Mouse (Mus musculus) liver, postnatal 0 days (tissue): ENCODE results near the gene Tars. TPM values are rescaled to one million over a fixed set of nuclear protein-coding genes. Genes with fewer than 3 reads are reported as not detected.

Source experiments
- ATAC-seq: fragments of 200-750 bp; cut with Nextera tagmentation; 2 replicates; pipeline ENCODE4 v1.8.0; 2017; ENCODE audit warnings: mild to moderate bottlenecking, moderate library complexity
- DNase-seq: peaks from one replicate; pipeline ENCODE4 v3.0.0-alpha.2; 2016
- H3K27ac ChIP-seq: fragments of 300-500 bp; sonication (generic); 2 replicates; pipeline ENCODE4 v1.5.1; 2014; ENCODE audit warnings: antibody characterized with exemption, moderate library complexity, mild to moderate bottlenecking, low read depth
- H3K27me3 ChIP-seq: fragments of 300-500 bp; sonication (generic); 2 replicates; pipeline ENCODE4 v1.6.1; 2014; ENCODE audit warnings: low read length, control low read depth, mixed read lengths; ENCODE audit not compliant: insufficient read depth
- H3K36me3 ChIP-seq: fragments of 300-500 bp; sonication (generic); replicated peaks from 2 replicates; pipeline ENCODE4 v1.6.1; 2014; ENCODE audit warnings: mild to moderate bottlenecking, control low read depth, low read length, moderate library complexity, mixed read lengths; ENCODE audit not compliant: insufficient read depth
- H3K4me1 ChIP-seq: fragments of 300-500 bp; sonication (generic); 2 replicates; pipeline ENCODE4 v1.6.1; 2014; ENCODE audit warnings: antibody characterized with exemption, mild to moderate bottlenecking, control low read depth; ENCODE audit not compliant: insufficient read depth
- H3K4me2 ChIP-seq: fragments of 300-500 bp; sonication (generic); 2 replicates; pipeline ENCODE4 v1.6.1; 2014; ENCODE audit warnings: low read depth, mild to moderate bottlenecking, low read length, moderate library complexity, mixed read lengths
- H3K4me3 ChIP-seq: fragments of 300-500 bp; sonication (generic); 2 replicates; pipeline ENCODE4 v1.5.1; 2014; ENCODE audit warnings: low read depth, low read length
- H3K9ac ChIP-seq: fragments of 300-500 bp; sonication (generic); replicated peaks from 2 replicates; pipeline ENCODE4 v1.6.1; 2014; ENCODE audit warnings: mild to moderate bottlenecking, moderate library complexity
- H3K9me3 ChIP-seq: fragments of 300-500 bp; sonication (generic); 2 replicates; pipeline ENCODE4 v1.6.1; 2016; ENCODE audit warnings: mild to moderate bottlenecking, control low read depth, low read length, mixed read lengths
- CTCF ChIP-seq: sonication (generic); IDR thresholded peaks from 2 replicates; pipeline ENCODE4 v1.5.1; 2016; ENCODE audit warnings: antibody characterized with exemption, low read depth
- EP300 ChIP-seq: IDR thresholded peaks from 2 replicates; pipeline ENCODE4 v1.6.1; 2016; ENCODE audit warnings: antibody characterized with exemption, low read depth, mild to moderate bottlenecking
- WGBS: fragments of 180-500 bp; shearing (Covaris S2); extraction: QIAGEN DNeasy Blood & Tissue Kit; methylation state at CpG from one replicate; pipeline ENCODE4 v1.1.7; 2014; ENCODE audit not compliant: insufficient replicate concordance; 5-methylcytosine and 5-hydroxymethylcytosine counted together
- polyA plus RNA-seq: library from polyadenylated mRNA; unstranded; fragments of >200 nt; fragmentation: Nextera tagmentation; extraction: Ambion mirVana; gene quantifications from 2 replicates; pipeline ENCODE4 v1.2.1, GENCODE M21; 2015

Tars gene
- polyA plus RNA-seq, 1 experiment from 2014 or later, result 25.3 TPM

DNA sequence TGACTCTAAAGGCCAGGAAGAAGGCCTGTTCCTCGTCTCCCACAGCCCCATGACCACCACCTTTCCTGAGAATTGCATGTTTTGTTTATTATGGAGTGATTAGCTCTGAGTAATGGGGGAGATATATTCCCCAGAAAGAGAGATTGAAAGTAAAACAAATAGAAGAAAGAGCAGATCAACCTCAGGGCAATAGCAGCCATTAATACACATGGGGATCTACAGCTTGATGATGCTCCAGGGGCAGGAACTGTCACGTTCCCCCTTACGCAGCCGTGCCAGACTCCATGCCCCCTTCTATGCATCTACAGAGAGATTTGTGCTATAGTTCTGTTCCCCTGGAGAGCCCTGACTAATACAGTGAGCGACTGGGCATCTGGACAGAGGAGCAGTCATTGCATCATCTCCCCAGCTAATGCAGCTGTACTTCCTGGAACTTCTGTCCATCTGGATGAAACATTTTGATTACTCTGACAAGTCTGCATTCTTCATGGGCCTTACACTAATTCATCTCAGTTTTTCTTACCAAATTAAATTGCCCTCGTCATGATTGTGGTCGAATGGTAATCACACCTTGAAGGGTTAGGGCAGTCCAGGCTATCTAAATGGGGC lies 28.9 kb downstream of the Tars start:
- DNase-seq, result no peak
- H3K36me3 ChIP-seq, result no peaks in the 10 kb centered on the region
- WGBS, result 74% methylated on average over 7 of the region's 7 CpGs

DNA sequence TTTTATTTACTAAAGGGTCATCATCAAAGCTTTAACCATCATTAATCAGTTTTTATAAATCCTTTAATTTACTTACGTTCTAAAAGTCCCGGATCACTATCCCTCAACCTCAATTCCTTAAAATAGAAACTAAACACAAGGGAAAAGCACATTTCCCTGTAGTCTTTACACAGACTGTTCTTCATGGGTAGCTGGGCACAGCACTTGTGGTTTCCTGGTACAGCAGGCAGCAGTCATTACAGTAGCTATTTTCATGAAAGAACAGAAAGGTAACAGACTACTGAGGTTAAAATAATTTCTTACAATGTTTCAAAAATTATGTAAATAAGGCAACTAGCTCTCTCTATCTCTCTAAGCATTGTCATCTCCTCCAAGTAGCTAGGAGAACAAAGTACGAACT lies 29.9 kb downstream of the Tars start:
- TF ChIP-seq EP300 (no peak), CTCF (no peak)
- no peak overlapping the region for H3K4me3 ChIP-seq
- no peaks in the 10 kb centered on the region for H3K9me3 ChIP-seq
- H3K27me3 ChIP-seq, result no peaks in the 10 kb centered on the region
- DNase-seq (no peak), ATAC-seq (no peak)
- no peak overlapping the region for H3K4me2 ChIP-seq
- H3K36me3 ChIP-seq, result no peaks in the 10 kb centered on the region
- H3K27ac ChIP-seq, result no peak overlapping the region
- 71% methylated on average over 3 of the region's 3 CpGs for WGBS
- no peaks in the 10 kb centered on the region for H3K4me1 ChIP-seq
- H3K9ac ChIP-seq, result no peak overlapping the region

More for the DNA sequence above, 28.9 kb downstream of the Tars start:
- ATAC-seq, result no peak
- Histone ChIP-seq H3K4me2 (no peak overlapping the region), H3K9ac (no peak overlapping the region), H3K9me3 (no peaks in the 10 kb centered on the region), H3K4me1 (no peaks in the 10 kb centered on the region), H3K4me3 (no peak overlapping the region), H3K27ac (no peak overlapping the region), H3K27me3 (no peaks in the 10 kb centered on the region)
- TF ChIP-seq CTCF (no peak), EP300 (no peak)

DNA sequence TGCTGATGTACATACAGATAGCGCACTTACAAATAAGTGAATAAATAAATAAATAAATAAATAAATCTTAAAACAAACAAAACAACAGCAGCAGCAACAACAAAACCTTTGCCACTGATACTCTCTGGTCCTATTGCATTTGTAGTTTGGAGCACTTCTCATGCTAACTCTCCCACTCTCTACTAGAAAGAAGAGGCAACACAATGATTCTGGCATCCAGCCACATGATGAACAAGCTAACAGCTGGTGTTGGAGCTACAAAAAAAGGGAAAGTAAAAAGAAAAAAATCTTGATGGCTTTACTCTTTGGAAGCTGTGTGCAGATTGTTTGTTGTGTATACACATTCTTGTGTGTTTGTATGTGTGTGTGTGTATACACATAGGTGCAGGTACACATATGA lies 34.7 kb downstream of the Tars start:
- ATAC-seq, result no peak
- Histone ChIP-seq H3K9me3 (no peaks in the 10 kb centered on the region), H3K36me3 (no peaks in the 10 kb centered on the region), H3K4me3 (no peak overlapping the region), H3K4me1 (no peaks in the 10 kb centered on the region), H3K27ac (no peak overlapping the region), H3K9ac (no peak overlapping the region), H3K27me3 (no peaks in the 10 kb centered on the region), H3K4me2 (no peak overlapping the region)
- no peak for DNase-seq
- 87% methylated on average over 1 of the region's 1 CpGs for WGBS
- TF ChIP-seq CTCF (no peak), EP300 (no peak)

DNA sequence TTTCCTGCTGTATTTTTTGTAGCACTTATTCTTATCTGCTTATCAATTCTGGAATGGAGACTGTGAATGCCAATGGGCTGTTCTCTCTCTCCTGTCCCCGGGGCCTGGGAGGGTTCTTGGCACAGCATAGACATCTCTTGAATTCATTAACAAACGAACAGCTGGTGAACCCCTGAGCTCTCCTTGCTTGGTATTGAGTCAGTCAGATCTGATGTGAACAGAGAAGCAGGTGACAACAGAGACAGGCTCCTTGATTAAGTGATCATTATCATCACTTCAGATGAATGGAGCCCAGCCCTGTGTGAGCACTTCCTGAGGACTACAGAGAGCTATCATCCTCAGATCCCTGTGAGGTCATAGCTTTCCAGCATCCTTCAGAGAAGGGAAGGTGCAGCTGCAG lies 35.4 kb downstream of the Tars start:
- TF ChIP-seq CTCF (no peak), EP300 (no peak)
- H3K27ac ChIP-seq, result no peak overlapping the region
- no peaks in the 10 kb centered on the region for H3K9me3 ChIP-seq
- 41% methylated on average over 2 of the region's 2 CpGs for WGBS
- no peak overlapping the region for H3K9ac ChIP-seq
- DNase-seq (no peak), ATAC-seq (no peak)
- no peak overlapping the region for H3K4me3 ChIP-seq
- no peaks in the 10 kb centered on the region for H3K4me1 ChIP-seq
- H3K36me3 ChIP-seq, result no peaks in the 10 kb centered on the region
- no peaks in the 10 kb centered on the region for H3K27me3 ChIP-seq
- H3K4me2 ChIP-seq, result no peak overlapping the region

DNA sequence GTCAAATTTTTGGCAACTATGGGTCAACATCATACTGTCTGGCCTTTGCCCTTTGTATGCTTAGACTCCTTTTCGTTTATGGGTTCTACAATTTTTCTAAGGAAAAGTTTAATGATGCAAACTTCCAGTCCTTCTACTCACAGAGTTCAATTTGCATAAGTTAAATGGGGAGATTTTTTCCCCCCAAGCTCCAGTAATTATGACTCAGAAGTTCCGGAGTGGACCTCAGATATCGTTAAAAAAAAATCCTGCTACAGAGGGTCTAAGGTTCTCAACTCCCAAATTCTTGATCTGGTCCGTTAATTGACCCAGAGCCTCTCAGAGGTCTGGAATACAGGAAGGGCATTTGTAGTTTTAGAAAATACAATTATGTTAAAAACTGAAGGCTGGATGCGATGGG lies 37.6 kb downstream of the Tars start:
- no peak overlapping the region for H3K4me2 ChIP-seq
- TF ChIP-seq CTCF, result no peak
- TF ChIP-seq EP300, result no peak
- no peaks in the 10 kb centered on the region for H3K9me3 ChIP-seq
- no peak overlapping the region for H3K27ac ChIP-seq
- H3K4me1 ChIP-seq, result no peaks in the 10 kb centered on the region
- H3K9ac ChIP-seq, result no peak overlapping the region
- no peak overlapping the region for H3K4me3 ChIP-seq
- ATAC-seq (no peak), DNase-seq (no peak)
- no peaks in the 10 kb centered on the region for H3K27me3 ChIP-seq
- WGBS, result 75% methylated on average over 5 of the region's 5 CpGs
- no peaks in the 10 kb centered on the region for H3K36me3 ChIP-seq

DNA sequence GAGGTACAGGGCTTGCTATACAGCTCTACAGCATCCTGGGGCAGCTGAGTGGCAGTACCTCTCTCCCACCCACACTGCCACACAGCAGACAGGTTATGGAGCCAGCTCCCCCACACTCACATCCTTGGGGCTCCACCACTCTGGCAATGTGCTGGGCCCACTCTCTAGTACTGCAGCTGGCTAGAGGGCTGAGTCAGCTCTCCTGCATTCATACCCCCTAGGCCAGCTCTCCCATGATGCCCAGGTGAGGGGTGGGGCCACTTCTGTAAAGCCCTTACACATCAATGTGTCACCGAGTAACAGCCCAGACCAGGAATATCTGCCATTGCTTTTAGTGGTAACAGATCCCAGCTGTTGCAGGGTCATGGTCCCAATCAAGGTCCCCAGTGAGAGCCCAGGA lies 38.6 kb downstream of the Tars start:
- TF ChIP-seq CTCF, result no peak
- no peak for TF ChIP-seq EP300
- WGBS, result 68% methylated on average over 1 of the region's 1 CpGs
- no peak for DNase-seq
- no peak overlapping the region for H3K4me3 ChIP-seq
- H3K4me1 ChIP-seq, result no peaks in the 10 kb centered on the region
- H3K27ac ChIP-seq, result no peak overlapping the region
- H3K36me3 ChIP-seq, result no peaks in the 10 kb centered on the region
- H3K4me2 ChIP-seq, result no peak overlapping the region
- ATAC-seq, result no peak
- no peaks in the 10 kb centered on the region for H3K27me3 ChIP-seq
- H3K9me3 ChIP-seq, result no peaks in the 10 kb centered on the region
- H3K9ac ChIP-seq, result no peak overlapping the region

DNA sequence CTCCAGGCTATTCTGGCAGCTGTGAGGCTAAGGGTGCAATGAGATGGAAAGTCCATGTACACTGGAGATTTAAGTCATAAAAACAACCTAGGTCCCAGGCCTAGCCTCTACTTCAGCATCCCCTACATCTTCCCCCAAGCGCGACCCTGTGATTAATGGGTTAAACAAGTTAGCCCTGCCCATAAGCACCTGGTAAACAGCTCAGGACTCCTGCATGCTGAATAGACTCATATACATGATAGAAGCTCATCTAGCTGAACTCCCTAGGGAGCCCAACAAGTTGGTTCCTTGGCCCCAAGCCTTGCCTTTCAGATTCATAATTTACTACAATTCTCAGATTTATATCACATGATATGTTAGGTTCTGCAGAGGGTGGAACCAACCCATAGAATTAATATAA lies 42.0 kb downstream of the Tars start:
- 92% methylated on average over 2 of the region's 2 CpGs for WGBS
- H3K9ac ChIP-seq, result no peak overlapping the region
- H3K27ac ChIP-seq, result no peak overlapping the region
- H3K9me3 ChIP-seq, result no peaks in the 10 kb centered on the region
- H3K27me3 ChIP-seq, result no peaks in the 10 kb centered on the region
- H3K36me3 ChIP-seq, result no peaks in the 10 kb centered on the region
- TF ChIP-seq EP300 (no peak), CTCF (no peak)
- DNase-seq (no peak), ATAC-seq (no peak)
- H3K4me1 ChIP-seq, result no peaks in the 10 kb centered on the region
- H3K4me3 ChIP-seq, result no peak overlapping the region
- no peak overlapping the region for H3K4me2 ChIP-seq
